Mouse (Mus musculus) gastrocnemius, adult 18-20 months (tissue): ENCODE results near the gene Nos1. TPM values are rescaled to one million over a fixed set of nuclear protein-coding genes. Genes with fewer than 3 reads are reported as not detected.

Experiments
- DNase-seq: peaks from one replicate; pipeline ENCODE4 v3.0.0; 2021; ENCODE audit warnings: low spot score
- total RNA-seq, 2 experiments: library from RNA; stranded (reverse); gene quantifications; 2 replicates each; pipeline ENCODE4 v1.2.3; 2021

The Nos1 gene
- total RNA-seq, 2 experiments from 2014 or later = 64.3 to 71.9 TPM

DNA sequence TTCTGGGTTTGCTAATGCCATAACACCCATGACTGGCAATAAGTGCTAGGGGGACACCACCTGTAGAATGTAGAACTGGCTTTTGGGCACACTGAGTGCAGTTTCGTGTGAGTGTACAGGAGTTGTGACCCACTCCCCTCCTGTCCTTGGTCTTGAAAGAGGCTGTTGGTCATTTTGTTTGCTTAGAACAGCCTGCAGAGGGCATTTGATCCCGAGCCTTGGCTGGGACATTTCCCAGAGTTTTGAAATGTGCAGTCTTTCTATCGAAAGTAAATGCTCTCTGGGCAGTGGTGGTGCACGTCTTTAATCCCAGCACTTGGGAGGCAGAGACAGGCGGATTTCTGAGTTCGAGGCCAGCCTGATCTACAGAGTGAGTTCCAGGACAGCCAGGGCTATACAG lies 215.1 kb downstream of the Nos1 start:
- no peak for DNase-seq

DNA sequence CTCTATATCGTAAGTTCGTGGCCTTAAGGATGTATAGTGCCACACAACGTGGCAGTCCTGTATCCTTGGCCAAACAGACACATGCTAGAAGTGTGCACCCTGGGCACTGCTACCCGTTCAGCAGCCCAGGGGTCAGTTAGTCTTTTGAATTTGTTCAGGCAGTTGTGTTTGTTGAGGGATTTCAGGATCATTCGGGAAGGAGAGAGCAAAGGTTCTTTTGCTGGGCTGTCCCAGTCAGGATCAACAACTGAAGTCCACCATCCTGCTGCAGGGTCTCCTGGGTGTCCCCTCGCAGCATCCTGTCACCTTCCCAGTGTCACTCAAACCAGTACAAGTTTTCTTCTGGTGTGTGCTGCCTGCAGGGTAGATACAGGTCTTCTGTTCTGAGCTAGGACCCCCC lies 215.7 kb downstream of the Nos1 start:
- DNase-seq = no peak

DNA sequence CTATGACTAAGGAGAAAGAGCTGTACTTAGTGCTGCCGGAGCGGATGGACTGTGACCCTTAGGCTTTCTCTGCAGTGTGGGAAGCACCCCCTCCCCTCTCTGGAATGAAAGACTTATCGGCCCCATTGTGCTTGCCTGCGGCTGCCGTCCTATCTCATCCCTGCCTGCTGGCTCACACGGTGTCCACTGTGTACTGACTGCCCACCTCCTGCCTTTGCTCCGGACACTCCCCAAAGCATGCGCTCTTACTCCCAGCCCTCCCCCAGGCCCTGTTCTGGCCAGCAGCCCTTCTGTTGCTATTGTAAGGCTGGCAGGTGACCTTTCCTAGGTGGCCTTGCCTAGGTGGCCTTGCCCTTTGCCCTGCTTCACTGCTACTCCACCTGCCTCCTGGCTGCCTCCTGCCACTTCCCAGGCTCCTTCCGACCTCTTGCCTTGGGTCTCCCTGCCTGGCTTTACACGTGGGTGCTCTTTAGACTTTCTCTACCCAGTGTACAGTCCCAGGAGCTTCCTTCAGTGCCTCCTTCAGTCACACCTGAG lies 216.7 kb downstream of the Nos1 start:
- DNase-seq = no peak

- no peak for DNase-seq
These were observed 218.2 kb downstream of the Nos1 start for GRCm38 (mm10) chr5:117999061-117999460.

GRCm38 (mm10) chr5:117999584-117999983 lies 218.8 kb downstream of the Nos1 start:
- no peak for DNase-seq

- peak; percentile 70 for DNase-seq
These were observed 221.2 kb downstream of the Nos1 start for GRCm38 (mm10) chr5:118002059-118002458.

DNA sequence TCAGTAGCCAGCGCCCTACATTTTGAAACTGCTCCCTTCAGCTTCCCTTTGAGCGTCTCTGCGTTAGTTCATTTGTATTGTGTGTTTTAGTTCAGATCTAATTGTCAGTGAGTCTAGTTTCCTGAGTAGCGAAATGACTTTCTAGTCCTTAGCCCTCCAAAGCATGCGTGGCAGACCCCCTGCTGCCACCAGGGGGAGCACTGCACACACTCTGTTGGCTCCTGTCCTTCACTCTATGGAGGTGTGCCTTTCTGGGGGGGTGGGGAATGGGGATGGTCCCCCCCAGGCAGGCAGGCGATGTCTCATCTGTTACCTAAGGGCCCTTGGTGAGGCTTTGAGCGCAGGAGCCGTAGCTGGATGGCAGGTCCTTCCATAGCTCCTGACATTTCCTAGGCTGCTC lies 223.8 kb downstream of the Nos1 start:
- peak; percentile 40 for DNase-seq

GRCm38 (mm10) chr5:118005728-118006127 lies 224.9 kb downstream of the Nos1 start:
- DNase-seq = no peak

DNA sequence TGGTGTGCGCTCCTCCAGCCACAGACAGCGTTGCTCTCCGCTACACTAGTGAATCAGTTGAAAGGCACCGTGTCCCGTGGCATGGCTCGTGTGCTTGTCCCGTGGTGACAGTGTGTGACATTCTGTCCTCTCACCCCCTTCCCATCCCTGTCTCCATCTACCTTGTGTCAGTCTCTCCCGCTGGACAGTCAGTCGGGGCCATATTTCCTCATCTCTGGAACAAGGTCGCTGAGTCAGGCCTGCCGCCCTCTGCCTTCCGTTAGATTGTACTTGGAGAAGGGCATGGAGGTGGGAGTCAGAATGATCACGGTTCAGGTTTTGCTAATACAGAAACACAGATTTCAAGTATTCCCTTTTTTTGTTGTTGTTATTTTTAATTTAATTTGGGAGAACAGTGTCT lies 227.5 kb downstream of the Nos1 start:
- DNase-seq = no peak

Other genes starting within 250 kb of the Nos1 start
- 10 to 100 TPM; 12.5 to 13.9 TPM for gene Fbxo21, start 195.7 kb downstream of the Nos1 start, total RNA-seq
- under 1 TPM; 0.37 to 0.81 TPM for gene Tesc, start 246.7 kb downstream of the Nos1 start, total RNA-seq